Mouse (Mus musculus): ENCODE measurements around the gene Anapc13.

Gene Anapc13

DNA sequence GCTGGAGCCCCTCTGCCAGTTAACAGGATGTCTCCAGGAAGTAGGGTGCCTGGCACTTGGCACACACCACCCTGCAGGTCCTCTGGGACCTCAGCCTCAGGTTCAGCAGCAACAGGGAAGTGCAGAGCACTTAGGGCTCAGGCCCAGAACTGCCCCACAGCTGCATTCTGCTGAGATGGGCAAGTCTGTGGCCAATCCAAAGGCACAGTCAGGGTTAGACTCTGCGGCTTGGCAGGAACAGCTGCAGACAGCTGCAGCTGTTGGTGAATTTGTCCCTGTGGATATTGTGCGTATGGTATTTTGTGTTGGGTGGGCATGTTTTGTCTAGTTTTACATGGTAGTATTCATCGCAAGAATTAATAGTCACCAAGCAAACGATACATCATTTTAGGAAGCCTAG, 6.1 kb downstream of the Anapc13 start:
- DNase-seq = peak; percentile 2

GRCm38 (mm10) chr9:102632923-102633537, 6.9 kb downstream of the Anapc13 start:
- peak; percentile 59 for DNase-seq

GRCm38 (mm10) chr9:102634453-102634852, 8.4 kb downstream of the Anapc13 start:
- no peak for DNase-seq

DNA sequence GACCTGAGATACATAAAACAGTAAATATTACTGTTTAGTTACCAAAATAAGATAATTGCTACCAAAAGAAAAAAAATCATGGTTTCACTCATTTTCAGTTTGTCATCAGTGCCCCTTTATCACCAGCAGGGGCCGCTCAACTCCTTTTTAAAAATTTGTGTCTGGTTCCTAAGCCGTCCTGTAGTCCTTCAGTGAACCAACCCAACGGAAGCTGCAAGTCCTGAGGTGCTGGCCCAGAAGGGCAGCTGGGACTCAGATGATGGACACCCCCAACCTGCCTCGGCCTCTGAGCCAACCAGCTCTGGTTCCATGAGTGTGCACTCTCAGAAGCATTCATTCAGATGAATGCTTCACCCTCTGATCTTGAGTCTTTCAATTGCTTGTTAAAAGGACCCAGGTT, 10.5 kb downstream of the Anapc13 start:
- peak; percentile 42 for DNase-seq

DNA sequence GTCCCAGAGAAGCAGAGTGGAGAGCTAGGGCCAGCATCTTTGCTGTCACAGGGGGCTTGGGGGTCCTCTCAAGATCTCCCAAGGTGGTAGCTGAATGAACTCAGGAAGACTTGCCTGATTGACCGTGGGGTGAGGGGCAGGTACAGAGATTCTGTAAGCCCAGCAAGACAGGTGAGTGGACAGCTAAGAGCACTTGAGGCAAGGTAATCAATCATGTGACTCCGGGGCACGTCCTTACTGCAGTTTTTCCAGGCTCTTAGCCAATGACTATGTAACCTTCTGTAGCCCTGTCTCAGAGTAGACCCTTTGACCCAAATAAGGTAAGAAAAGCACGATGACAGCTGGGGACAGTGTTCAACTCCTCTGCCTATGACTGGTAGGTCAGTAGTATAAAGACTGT, 11.0 kb downstream of the Anapc13 start:
- DNase-seq = no peak

DNA sequence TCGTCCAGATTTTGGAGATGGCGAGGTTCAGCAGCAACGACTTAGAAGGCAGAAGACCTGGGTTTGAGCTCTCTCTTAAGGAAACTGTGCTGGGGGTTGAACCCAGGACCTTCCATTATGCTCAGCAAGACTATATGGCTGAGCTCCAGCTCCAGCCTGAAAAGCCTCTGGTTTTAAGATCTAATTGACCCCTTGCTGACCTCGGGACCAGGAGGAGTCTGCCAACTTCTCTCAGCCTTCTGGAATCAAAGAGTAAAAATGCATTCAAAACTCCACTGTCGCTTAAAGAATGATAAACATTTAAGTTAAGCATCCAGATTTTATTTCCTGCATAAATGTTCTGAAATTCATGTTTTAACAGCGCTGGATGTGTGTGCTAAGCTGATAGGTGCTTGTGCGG, 12.9 kb downstream of the Anapc13 start:
- no peak for DNase-seq

- DNase-seq = no peak
Observed at GRCm38 (mm10) chr9:102639510-102639909, 13.4 kb downstream of the Anapc13 start.

DNA sequence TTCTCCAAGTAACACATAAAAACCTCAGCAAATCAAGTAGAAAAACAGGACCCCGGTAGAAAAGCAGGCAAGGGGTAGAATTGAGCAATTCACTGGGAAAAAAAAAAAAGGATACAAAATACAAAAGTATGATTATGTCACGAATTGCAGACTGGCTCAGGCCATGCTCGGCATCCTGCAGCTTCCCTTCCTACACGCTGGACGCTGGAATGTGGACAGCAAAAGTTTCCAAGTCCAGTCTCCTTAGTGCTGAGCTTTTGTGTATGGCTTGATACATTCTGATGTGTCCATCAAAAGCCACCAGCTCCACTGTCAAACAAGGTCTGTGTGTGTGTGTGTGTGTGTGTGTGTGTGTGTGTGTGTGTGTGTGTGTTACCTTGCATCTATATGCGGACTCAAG, 15.4 kb downstream of the Anapc13 start:
- DNase-seq = no peak

DNA sequence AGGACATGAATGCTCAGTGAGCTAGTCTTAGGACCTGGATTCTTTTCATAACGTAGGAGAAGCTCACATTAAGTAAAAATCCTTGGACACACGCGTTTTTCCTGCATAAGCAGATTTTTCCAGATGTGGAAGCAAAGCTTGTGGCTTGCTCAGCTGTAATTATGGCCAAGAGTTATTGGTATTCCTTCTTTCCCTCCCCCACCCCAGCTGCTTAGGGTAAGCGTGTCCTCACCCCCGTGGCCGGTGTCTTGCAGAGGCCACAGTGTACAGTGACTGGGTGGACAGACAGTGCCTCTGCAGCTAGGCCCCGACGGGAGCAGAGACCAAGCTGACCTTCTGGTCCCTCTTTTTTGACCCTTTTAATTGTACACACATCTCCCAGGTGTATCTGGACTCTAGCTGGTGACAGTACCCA, 17.0 kb downstream of the Anapc13 start:
- no peak for DNase-seq

DNA sequence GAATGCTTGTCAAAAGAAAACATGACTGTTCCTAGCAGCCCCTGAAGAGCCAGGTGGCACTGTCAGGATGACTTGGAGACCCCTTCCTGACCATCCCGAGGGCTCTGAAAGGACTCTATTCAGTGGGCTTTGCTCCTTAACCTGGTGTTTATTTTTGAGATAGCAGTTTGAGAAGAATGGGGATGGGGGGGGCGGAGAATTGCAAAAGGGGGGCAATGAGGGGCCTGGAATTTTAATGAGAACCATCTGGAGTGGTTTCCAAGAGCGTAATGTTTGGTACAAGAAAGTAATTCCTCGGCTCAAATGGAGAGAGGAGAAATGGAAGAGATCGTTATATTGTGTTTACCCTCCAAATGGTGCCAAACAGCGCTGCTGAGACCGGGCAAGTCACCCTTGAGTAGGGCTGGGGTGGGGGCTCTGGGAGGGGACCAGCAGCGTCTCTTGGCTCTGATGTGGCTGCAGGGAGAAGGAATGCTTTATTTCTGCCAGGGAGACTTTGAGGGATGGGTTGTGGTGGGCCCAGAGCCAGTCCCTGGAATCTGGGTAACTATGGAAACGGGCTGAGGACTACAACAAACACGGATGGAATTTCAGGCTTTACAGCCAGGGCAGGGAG, 17.5 kb downstream of the Anapc13 start:
- no peak for DNase-seq

DNA sequence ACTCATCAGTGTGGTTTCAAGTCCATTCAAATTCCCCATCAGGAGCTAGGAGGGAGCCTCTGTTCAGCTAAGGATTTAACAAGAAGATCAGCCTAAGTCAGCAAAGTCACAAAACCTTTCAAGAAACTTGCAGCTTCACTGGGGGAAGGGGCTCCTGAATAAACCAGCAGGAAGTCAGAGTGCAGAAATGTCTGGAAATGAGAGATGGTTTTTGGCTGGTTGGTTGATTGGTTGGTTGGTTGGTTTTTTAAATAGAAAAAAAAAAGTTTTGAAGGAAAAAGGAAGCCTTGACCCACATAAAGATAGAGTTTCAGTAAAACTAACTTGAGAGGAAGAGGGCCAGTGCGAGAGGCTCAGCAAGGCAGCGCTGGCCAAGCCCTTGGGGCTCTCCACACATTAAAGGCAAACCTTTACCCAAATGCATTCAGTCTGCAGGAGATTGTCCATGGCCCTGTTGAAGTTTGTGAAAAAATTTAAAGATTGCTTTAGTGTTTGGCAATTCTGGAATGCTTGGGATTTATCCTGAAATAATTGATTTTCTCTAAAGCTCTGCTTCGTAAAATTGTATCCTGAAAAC, 19.1 kb downstream of the Anapc13 start:
- no peak for DNase-seq

DNA sequence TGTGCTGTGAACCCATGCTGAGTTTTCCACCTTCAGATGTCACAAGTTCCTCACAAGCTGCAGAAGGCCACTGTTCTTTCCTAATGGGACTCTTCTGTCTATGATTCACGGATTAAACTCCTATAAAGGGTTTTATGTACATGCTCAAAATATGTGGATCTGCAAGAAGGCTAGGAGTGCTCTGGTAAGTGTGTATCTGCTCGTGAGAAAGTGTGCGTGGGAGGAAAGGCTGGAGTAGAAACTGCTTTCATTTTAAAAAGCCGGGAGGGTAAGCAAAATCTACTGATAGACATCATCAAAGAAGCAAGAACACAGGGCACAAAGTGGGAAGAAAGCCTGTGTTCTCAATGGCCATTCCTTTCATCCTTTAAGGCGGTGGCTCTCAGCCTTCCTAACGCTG, 20.9 kb downstream of the Anapc13 start:
- DNase-seq = no peak

GRCm38 (mm10) chr9:102649917-102650527, 23.9 kb downstream of the Anapc13 start:
- DNase-seq = no peak

- DNase-seq = no peak
Observed at GRCm38 (mm10) chr9:102650637-102651036, 24.5 kb downstream of the Anapc13 start.

- no peak for DNase-seq
Observed at GRCm38 (mm10) chr9:102651199-102651720, 25.2 kb downstream of the Anapc13 start.

GRCm38 (mm10) chr9:102656355-102657095, 30.4 kb downstream of the Anapc13 start:
- DNase-seq = no peak

DNA sequence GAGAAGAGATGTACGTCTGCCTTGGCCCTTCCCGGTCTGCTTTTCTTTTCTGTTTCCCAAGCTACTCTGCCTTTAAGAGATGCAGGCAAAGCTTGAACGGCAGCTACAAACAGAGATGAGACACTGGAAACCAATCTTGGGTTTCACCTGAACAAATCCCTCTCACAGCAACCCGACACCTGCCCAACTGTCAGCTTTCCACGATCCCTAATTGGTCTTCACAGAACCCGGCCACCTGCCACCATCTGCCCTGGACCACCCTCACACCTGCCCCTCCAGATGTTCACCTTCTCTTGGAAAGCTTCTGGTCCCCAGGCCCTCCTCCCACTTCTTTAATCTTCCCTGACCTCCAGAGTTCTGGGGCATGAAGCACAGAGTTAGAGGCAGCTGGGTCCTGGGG, 42.0 kb downstream of the Anapc13 start:
- DNase-seq = no peak

GRCm38 (mm10) chr9:102668906-102669305, 42.8 kb downstream of the Anapc13 start:
- no peak for DNase-seq

DNA sequence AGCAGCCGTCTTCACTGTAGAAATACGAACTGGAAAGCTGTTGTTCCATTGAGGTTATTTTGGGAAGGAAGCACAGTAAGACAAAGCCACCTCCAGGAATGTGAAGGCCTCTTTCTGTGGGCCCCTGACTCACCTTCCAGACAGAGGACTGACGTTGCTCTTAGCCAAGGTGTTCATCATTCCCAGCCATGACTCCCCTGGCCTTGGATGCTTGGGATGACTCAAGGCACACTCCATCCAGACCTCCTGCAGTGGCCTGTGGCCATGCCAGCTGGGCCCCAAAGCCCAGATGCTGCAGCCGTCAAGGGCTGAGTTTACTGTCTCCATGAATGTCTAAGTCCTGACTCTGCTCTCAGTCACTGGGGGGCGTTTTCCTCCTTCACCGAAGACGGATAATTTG, 47.3 kb downstream of the Anapc13 start:
- no peak for DNase-seq

- DNase-seq = no peak
Observed at GRCm38 (mm10) chr9:102675922-102676321, 49.8 kb downstream of the Anapc13 start.

GRCm38 (mm10) chr9:102681470-102681869, 55.4 kb downstream of the Anapc13 start:
- DNase-seq = no peak
